Mouse (Mus musculus): ENCODE results near the gene Zfp458. TPM values are rescaled to one million over a fixed set of nuclear protein-coding genes. Genes with fewer than 3 reads are reported as not detected.

The Zfp458 gene
- 3.1 TPM for polyA plus RNA-seq (2017; shearing (Covaris generic))

DNA sequence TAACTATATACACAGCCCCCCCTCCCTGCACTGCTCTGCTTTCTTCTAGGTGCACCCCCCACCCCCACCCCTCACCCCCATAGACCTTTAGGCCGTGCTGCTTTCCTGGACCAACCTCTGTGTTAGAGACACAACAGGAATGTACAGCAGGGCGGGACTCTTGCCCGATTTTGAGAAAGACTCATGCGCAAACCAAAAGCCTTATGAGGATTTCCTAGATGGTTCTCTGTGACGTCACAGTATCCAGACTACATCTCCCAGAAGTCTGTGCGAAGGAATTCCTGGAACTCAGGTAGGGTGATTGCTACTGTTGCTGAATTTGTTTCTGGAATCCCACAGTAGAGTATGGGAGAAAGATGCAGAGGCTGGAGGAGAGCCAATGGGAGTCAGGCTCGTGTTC is at the start of gene Zfp458:
Gene Zfp458 (minus strand): TSS at position 153 of the 400 bp plus-strand sequence.

DNA sequence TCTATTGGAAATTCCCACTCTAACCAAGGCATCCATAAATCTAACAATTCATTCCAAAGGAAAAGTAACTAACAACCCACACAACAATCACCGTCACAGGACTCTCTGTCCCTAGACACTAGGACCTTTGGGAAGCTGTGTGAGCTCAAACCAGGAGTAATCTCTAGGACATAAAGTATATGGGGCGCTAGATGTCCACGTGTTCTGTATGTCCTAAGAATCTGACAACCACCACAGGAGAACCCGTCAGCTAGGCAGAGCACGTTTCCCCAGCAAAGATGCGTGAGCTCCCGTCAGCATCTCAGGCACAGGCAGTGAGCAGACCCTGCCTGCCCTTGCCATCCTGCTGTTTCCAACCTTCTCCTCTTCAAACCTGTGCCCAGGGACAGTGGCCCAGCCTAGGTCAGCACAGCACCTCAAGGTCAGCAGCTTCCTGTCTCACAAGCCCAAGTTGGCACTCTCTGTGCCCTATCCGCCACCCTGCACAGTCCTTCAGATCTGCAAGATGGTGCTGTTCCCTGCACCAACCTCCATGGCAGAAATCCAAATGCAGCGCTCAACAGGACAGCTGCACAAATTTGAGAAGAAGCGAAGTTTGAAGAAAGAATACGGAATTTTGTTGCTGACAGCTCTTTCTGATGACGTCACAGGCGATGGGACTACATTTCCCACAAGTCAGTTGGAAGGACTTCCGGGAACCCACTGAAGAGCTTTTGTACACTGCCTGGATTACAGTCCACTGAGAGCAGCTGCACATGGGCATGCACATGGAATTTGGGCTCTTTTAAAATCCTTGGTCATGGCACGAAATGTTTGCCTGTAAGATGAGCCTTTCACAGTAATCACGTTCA is 27.8 kb upstream of the Zfp458 start, which contains the start of gene Zfp457:
Gene Zfp457 (minus strand): TSS at position 664 of the 851 bp plus-strand sequence.

Other genes with a start within 250 kb of the Zfp458 start
- gene Zfp712, start 217.3 kb downstream of the Zfp458 start, polyA plus RNA-seq (2017; shearing (Covaris generic)), result 8.4 TPM
- 8.0 TPM for gene Zfp708, start 180.5 kb downstream of the Zfp458 start, polyA plus RNA-seq (2017; shearing (Covaris generic))
- gene Gm28557, start 169.9 kb downstream of the Zfp458 start, polyA plus RNA-seq (2017; shearing (Covaris generic)), result 3.6 TPM
- gene Rslcan18, start 162.2 kb downstream of the Zfp458 start, polyA plus RNA-seq (2017; shearing (Covaris generic)), result 0.27 TPM
- 2.7 TPM for gene Zfp759, start 156.8 kb downstream of the Zfp458 start, polyA plus RNA-seq (2017; shearing (Covaris generic))
- gene Rsl1, start 105.3 kb downstream of the Zfp458 start, polyA plus RNA-seq (2017; shearing (Covaris generic)), result 19.7 TPM
- gene Zfp455, start 84.0 kb downstream of the Zfp458 start, polyA plus RNA-seq (2017; shearing (Covaris generic)), result 7.0 TPM
- 1.0 TPM for gene Zfp457, start 28.0 kb upstream of the Zfp458 start, polyA plus RNA-seq (2017; shearing (Covaris generic))
- gene Zfp595, start 54.1 kb upstream of the Zfp458 start, polyA plus RNA-seq (2017; shearing (Covaris generic)), result 7.4 TPM
- gene Gm28044, start 82.1 kb upstream of the Zfp458 start, polyA plus RNA-seq (2017; shearing (Covaris generic)), result 0.76 TPM
- gene Zfp953, start 82.1 kb upstream of the Zfp458 start, polyA plus RNA-seq (2017; shearing (Covaris generic)), result 2.3 TPM
- gene Gm28041, start 97.3 kb upstream of the Zfp458 start, polyA plus RNA-seq (2017; shearing (Covaris generic)), result 2.6 TPM
- gene Zfp456, start 97.3 kb upstream of the Zfp458 start, polyA plus RNA-seq (2017; shearing (Covaris generic)), result 8.0 TPM
- gene Zfp429, start 121.4 kb upstream of the Zfp458 start, polyA plus RNA-seq (2017; shearing (Covaris generic)), result 29.7 TPM
- gene Zfp459, start 143.0 kb upstream of the Zfp458 start, polyA plus RNA-seq (2017; shearing (Covaris generic)), result 3.3 TPM
- gene Zfp874a, start 173.2 kb upstream of the Zfp458 start, polyA plus RNA-seq (2017; shearing (Covaris generic)), result 20.4 TPM
- 13.3 TPM for gene Zfp874b, start 205.8 kb upstream of the Zfp458 start, polyA plus RNA-seq (2017; shearing (Covaris generic))
- gene Zfp58, start 222.1 kb upstream of the Zfp458 start, polyA plus RNA-seq (2017; shearing (Covaris generic)), result 19.6 TPM
- 1.5 TPM for gene Gm26965, start 247.7 kb upstream of the Zfp458 start, polyA plus RNA-seq (2017; shearing (Covaris generic))
- gene Zfp87, start 247.7 kb upstream of the Zfp458 start, polyA plus RNA-seq (2017; shearing (Covaris generic)), result 58.4 TPM